Mouse (Mus musculus): ENCODE measurements at regions not wholly inside any gene's neighbourhood (a gene's known extent, or its start where the extent isn't known, plus 50 kb on each side); places are given as distances from the start of the nearest gene placed in this dataset.
"Not testable (repeated sequence)": the region's sequence is repeated elsewhere in the genome, so short reads cannot be mapped to it uniquely, and the experiment has no call there.

DNA sequence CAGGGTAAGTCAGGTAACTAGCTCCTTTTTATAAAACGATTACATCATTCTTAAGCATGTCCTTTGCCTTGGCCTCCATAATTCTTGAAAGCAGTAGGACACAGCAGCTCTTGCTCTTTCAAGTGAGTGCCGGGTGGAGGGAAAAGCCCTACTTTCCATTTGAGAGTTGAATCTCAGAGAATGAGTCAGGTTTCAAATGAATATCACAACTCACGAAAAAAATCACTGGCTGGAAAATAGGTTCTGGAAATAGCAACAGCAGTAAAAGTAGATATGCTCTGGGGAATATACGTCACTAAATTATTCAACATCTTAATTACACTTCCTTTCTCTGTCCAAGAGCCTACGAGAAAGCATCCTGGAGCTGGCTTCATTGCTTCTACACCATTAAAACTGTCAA, 250.5 kb downstream of the Kcnc2 start:
- no peak for DNase-seq (ENCODE audit: low spot score in 2 of 2)

DNA sequence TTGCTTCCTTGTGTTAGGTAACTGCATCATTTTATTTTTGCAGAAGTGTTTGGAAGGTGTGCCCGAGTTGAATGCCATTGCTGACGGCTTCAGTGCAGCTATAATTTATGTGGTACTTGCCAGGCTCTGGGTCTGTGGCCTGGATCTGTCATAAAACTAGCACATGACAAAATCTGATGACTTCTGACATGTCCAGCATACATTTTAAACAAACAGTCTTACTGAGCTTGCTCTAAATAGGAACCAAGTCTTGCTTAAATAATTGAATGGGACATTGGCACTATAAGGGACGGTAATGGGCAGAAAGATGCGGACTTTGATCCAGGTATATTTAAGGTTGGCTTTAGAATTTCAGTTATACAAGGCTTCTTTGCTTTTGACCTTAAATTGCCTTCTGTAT, 272.1 kb downstream of the Kcnc2 start:
- no peak for DNase-seq (ENCODE audit: low spot score in 2 of 2)

DNA sequence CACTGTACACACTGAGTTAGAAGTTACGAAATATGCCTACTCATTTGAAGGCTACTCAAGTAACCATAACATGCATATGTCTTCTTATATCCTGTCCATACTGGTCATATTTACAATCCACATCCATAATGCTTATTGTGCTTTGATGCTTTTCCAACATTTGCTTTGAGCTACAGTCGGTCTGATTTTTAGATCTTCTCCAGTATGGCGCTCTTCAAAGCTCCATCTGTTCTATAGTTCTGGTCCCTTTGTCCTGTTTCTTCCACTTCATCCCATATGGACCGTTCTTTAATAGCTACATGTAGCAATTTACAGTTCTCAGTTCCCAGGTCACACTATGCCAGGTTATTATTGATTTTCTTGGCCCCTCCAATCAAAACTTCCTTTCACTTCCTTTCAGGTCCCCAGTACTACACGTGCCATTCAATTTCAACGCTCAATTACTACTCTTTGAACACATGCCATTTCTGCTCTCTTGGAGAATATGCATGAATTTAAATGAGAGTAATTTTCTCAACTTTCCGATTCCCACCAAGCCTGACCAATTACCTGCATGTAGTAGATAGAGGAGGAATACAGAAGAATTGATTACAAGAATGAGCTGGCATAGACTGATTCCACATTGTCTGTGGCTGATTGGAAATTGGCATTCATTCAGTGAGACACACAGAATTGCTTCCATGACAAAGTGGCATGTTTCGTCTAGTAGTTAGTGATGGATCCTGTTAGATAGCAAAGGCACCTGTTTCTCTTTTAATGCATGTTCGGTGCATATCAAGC, 301.0 kb downstream of the Kcnc2 start:
- DNase-seq (ENCODE audit: low spot score in 2 of 2), result no peak

DNA sequence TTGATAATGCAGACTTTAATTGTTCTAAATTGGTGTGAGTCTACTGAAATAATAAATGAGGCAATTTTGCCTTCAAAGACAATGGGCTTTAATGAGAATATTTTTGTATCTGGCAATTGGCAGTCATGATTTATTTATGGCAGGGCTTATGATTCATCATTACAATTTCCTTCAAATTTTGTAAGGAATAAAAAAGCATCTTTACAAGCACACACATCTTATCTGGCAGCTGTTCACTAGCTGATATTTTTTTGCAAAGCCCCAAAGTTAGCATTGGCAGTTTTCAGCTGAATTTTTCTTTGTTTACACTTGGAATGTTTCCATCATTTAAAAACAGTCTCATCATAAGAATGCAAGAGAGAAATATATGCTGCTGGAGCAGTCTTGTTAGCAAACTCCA, 301.6 kb downstream of the Kcnc2 start:
- no peak for DNase-seq (ENCODE audit: low spot score in 2 of 2)

GRCm38 (mm10) chr10:112584939-112585338, 314.0 kb downstream of the Kcnc2 start:
- peak in 1 of 2 experiments; percentile 19 for DNase-seq (ENCODE audit: low spot score in 2 of 2)

- DNase-seq (ENCODE audit: low spot score in 2 of 2), result no peak
Observed at GRCm38 (mm10) chr10:112594327-112594726, 323.4 kb downstream of the Kcnc2 start.

DNA sequence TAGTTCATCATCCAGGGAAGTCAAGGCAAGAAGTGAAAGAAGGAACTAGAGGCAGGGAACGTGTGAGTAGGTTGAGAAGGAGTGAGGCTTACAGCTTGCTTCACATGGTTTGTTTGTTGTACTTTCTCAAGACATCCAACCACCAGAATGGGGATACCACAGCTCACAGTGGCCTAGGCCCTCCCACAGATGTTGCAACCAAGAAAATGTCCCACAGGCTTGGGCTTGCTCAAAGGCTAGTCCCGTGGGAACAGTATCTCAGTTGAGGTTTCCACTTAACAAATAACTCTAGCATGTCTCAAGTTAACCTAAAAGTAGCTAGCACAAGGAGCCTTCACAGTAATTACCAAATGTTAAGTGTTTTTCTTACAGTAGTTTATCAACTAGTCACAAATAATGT, 323.2 kb downstream of the Atxn7l3b start:
- DNase-seq (ENCODE audit: low spot score in 2 of 2), result no peak

DNA sequence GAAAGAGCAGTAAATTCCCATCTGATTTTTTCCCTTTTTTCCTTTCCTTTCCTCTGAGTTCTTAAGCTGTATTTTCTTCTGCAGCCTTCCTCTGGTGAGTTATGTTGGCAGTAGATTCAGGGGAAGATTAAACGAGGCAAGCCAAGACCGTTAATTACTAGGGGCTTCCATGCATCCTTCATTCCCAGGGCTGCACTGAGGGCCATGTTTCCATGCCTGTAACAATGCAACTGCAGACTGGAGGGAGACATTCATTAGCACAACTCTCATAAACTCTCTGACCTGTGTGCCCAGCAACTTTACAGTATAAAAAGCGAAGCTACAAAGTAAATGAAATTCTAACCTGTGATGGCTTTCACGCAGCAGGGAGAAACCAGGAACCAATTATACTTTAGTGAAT, 321.2 kb downstream of the Atxn7l3b start:
- DNase-seq (ENCODE audit: low spot score in 2 of 2), result no peak

GRCm38 (mm10) chr10:112611711-112612110, 317.1 kb downstream of the Atxn7l3b start:
- no peak for DNase-seq (ENCODE audit: low spot score in 2 of 2)

- DNase-seq (ENCODE audit: low spot score in 2 of 2), result no peak
Observed at GRCm38 (mm10) chr10:112613751-112614150, 315.1 kb downstream of the Atxn7l3b start.

- DNase-seq (ENCODE audit: low spot score in 2 of 2), result no peak
Observed at GRCm38 (mm10) chr10:112614226-112614625, 314.6 kb downstream of the Atxn7l3b start.

GRCm38 (mm10) chr10:112619740-112620139, 309.1 kb downstream of the Atxn7l3b start:
- no peak for DNase-seq (ENCODE audit: low spot score in 2 of 2)

DNA sequence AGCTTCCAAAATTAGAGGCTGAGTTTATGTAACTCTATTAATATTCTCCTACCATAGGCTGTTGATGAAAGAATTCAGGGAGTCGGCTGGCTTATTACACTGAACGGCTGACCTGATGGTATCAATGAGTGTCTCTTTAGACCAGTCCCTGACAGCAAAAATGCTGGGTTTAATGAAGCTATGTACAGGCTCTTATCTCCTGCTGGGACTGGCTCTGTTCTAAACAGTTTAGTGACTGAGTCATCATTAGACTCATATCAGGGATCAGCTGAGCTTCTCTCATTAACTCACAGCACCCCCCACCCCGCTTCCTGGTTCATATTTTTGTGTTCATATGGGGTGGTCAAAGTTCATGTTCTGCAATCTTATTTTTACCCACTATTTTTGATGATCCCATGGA, 299.0 kb downstream of the Atxn7l3b start:
- no peak for DNase-seq (ENCODE audit: low spot score in 2 of 2)

DNA sequence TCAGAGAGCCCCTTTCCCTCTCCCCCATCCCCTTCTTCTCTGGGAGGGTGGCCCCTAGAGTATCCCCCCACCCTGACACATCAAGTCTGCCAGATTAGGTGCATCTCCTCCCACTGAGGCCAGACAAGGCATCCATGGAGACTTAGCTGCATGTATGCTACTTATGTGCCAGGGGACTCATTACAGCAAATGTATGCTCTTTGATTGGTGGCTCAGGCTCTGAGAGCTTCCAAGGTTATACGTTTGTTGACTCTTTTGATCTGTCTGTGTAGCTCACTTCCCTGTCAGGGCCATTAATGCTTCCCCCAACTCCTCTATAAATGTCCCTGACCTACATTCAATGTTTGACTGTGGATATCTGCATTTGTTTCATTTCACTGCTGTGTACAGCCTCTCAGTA, 293.6 kb downstream of the Atxn7l3b start:
- DNase-seq (ENCODE audit: low spot score in 2 of 2), result no peak

GRCm38 (mm10) chr10:112636574-112636973, 292.2 kb downstream of the Atxn7l3b start:
- DNase-seq (ENCODE audit: low spot score in 2 of 2), result no peak

DNA sequence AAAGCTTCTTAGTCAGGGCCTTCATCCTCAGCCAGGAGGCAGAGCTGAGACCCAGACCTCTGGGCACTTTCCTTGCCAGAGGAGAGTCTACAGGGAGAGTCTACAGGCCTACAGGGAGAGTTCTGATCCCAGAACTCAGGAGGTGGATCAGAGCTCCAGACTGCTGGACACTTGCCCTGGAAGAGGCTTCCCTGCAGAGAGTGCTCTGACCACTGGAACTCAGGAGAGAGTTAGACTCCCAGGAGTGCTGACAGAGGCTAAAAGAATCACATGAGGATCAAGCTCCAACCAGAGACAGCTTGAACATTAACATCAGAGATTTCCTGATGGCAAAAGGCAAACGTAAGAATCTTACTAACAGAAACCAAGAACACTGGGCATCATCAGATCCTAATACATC, 288.2 kb downstream of the Atxn7l3b start:
- DNase-seq (ENCODE audit: low spot score in 2 of 2), result not testable (repeated sequence)

DNA sequence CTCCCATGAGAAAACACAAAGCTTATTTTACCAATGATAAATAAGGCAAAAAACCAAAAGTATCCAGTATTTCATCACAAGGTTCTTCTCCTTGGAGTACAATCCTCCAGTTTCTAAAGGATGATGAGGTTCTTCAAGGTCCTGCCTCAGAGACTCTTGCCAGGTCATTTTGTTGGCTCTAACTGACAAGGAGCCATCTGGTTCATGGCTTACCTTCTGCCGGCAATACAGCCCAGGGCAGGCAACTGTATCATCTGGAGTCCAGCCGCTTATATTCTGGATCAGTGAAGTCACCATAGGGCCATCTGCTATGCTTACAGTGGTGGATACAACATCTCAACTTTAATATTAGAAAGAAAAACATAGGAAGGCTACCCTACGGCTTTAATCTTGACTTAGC, 279.8 kb downstream of the Atxn7l3b start:
- DNase-seq (ENCODE audit: low spot score in 2 of 2), result no peak
